ENCODE assay signal across 14 mouse cellular contexts in the genomic region with DNA sequence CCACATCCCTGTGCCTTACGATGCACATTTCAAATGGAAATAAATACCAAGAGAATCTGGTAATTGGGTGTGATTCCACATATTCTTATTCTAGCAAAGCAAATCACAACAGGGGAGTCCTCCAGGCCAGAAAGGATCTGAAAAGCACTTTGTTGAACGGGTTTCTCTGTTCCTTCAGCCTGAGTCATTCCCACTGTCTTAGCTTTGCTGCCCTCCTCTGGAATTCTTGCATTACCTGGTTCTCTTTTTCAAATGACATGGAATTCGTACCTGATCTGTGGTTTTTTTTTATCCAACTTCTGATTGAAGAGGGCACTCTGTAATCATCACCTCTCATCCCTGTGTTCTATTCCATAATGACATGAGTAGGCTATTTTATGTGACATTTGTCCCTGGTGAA.
DNase-seq lines count a peak whose midpoint lies in the region; ATAC-seq and TF ChIP-seq lines count a peak whose summit lies in the region.
"Had no signal": no experiment of that assay in that cellular context is flagged by ENCODE, and none has a peak within 500 bp of the region (broad histone marks: within the 10 kb centered on the region; RNA-seq: fewer than 3 reads in every experiment).

No protein-coding gene starts in this region.

- H3K9me3 ChIP-seq in kidney, postnatal 0 days (replicated peaks; ENCODE audit: low read length): no peaks in the 10 kb centered on the region
- H3K9me3 ChIP-seq: hindbrain, embryonic 13.5 days; midbrain, embryonic 10.5 days; neural tube, embryonic 13.5 days had no signal

- peak; percentile 36 to 40 for DNase-seq in cerebellum, postnatal 14 days
- no peak for DNase-seq in cerebellum, adult 11-12 months
- peak; percentile 60 for DNase-seq in kidney, postnatal 0 days (ENCODE audit: low spot score)
- DNase-seq in kidney, adult 2 months: no peak
- DNase-seq in lung, postnatal 10 days: peak; percentile 21
- no peak for DNase-seq in lung, adult 2 months
- no peak for DNase-seq in testis, postnatal 10 days (ENCODE audit: low spot score)
- DNase-seq: B cell, adult 2 months; heart, adult 11 months; kidney, postnatal 36 days had no signal

- no peak for TF ChIP-seq POLR2A in kidney, adult 2 months (IDR thresholded peaks at IDR 0.05; ENCODE audit: low read depth, low read length)
- no peak for TF ChIP-seq POLR2A in lung, adult 2 months (IDR thresholded peaks at IDR 0.05; ENCODE audit: borderline replicate concordance, extremely low read depth, low read depth, low read length)
- TF ChIP-seq POLR2A in cortical plate, adult 2 months (IDR thresholded peaks at IDR 0.05; ENCODE audit: extremely low read depth, insufficient read depth, low read length): no peak

- H3K4me3 ChIP-seq in kidney, postnatal 0 days (replicated peaks; ENCODE audit: low read depth, low read length): no peak overlapping the region
- H3K4me3 ChIP-seq in kidney, adult 2 months (ENCODE audit: insufficient read depth, low read depth, low read length): no peak overlapping the region
- no peak overlapping the region for H3K4me3 ChIP-seq in lung, adult 2 months (replicated peaks; ENCODE audit: extremely low read depth, low read depth, low read length)
- H3K4me3 ChIP-seq in cortical plate, adult 2 months (ENCODE audit: insufficient read depth, low read length): no peak overlapping the region
- H3K4me3 ChIP-seq: hindbrain, embryonic 13.5 days; midbrain, embryonic 10.5 days; neural tube, embryonic 13.5 days had no signal

- no peaks in the 10 kb centered on the region for H3K27me3 ChIP-seq in kidney, postnatal 0 days (ENCODE audit: insufficient read depth, low read length)
- no peaks in the 10 kb centered on the region for H3K27me3 ChIP-seq in kidney, adult 2 months (replicated peaks; ENCODE audit: control insufficient read depth, insufficient read depth, low read length)
- H3K27me3 ChIP-seq: hindbrain, embryonic 13.5 days; neural tube, embryonic 13.5 days had no signal

- no peaks in the 10 kb centered on the region for H3K4me1 ChIP-seq in kidney, postnatal 0 days (replicated peaks; ENCODE audit: insufficient read depth, low read length)
- no peaks in the 10 kb centered on the region for H3K4me1 ChIP-seq in kidney, adult 2 months (ENCODE audit: control insufficient read depth, insufficient read depth, low read length)
- no peaks in the 10 kb centered on the region for H3K4me1 ChIP-seq in lung, adult 2 months (ENCODE audit: control insufficient read depth, insufficient read depth, low read length)
- no peaks in the 10 kb centered on the region for H3K4me1 ChIP-seq in cortical plate, adult 2 months (ENCODE audit: control insufficient read depth, insufficient read depth, low read length)
- H3K4me1 ChIP-seq: hindbrain, embryonic 13.5 days; midbrain, embryonic 10.5 days; neural tube, embryonic 13.5 days had no signal

- H3K27ac ChIP-seq in kidney, postnatal 0 days: no peak overlapping the region
- H3K27ac ChIP-seq in kidney, adult 2 months (ENCODE audit: insufficient read depth, low read depth, low read length): no peak overlapping the region
- H3K27ac ChIP-seq in cortical plate, adult 2 months (ENCODE audit: insufficient read depth, low read length): no peak overlapping the region
- H3K27ac ChIP-seq: hindbrain, embryonic 13.5 days; midbrain, embryonic 10.5 days; neural tube, embryonic 13.5 days had no signal

- no peak for ATAC-seq in kidney, postnatal 0 days (replicated peaks; ENCODE audit: low FRiP score, low read depth)

- TF ChIP-seq CTCF in kidney, postnatal 0 days (IDR thresholded peaks at IDR 0.05; ENCODE audit: low read depth): peak; percentile 72
- no peak for TF ChIP-seq CTCF in kidney, adult 2 months (conservative IDR thresholded peaks at IDR 0.05; ENCODE audit: insufficient read depth, insufficient read length, low read depth, low read length)
- TF ChIP-seq CTCF in lung, adult 2 months (IDR thresholded peaks at IDR 0.05; ENCODE audit: insufficient read depth, low read length): no peak
- peak; percentile 49; the same call in 1 of the 2 replicates for TF ChIP-seq CTCF in cortical plate, adult 2 months (IDR thresholded peaks at IDR 0.05; ENCODE audit: extremely low read depth, insufficient read depth, low read length)

- H3K4me2 ChIP-seq in kidney, postnatal 0 days (ENCODE audit: low read length): no peak overlapping the region
- H3K4me2 ChIP-seq: hindbrain, embryonic 13.5 days; neural tube, embryonic 13.5 days had no signal

- no peak overlapping the region for H3K9ac ChIP-seq in kidney, postnatal 0 days (ENCODE audit: low read depth, low read length)
- H3K9ac ChIP-seq: hindbrain, embryonic 13.5 days; neural tube, embryonic 13.5 days had no signal

- 44% methylated on average over 3 of the region's 3 CpGs for WGBS in kidney, postnatal 0 days
- WGBS in kidney, adult 2 months: 43% methylated on average over 3 of the region's 3 CpGs
- WGBS in lung, adult 2 months: 41% methylated on average over 3 of the region's 3 CpGs

- H3K36me3 ChIP-seq in kidney, postnatal 0 days (ENCODE audit: insufficient read depth, low read length): no peaks in the 10 kb centered on the region
- no peaks in the 10 kb centered on the region for H3K36me3 ChIP-seq in kidney, adult 2 months (ENCODE audit: control insufficient read depth, insufficient read depth, low read length)
- H3K36me3 ChIP-seq: hindbrain, embryonic 13.5 days; midbrain, embryonic 10.5 days; neural tube, embryonic 13.5 days had no signal

Comparison
In these comparisons a context has a peak if more than half of its experiments do, and no peak if none do; other contexts are left out.
1. DNase-seq: peak in cerebellum, postnatal 14 days (2 of 2), kidney, postnatal 0 days (single experiment) and lung, postnatal 10 days (single experiment); none in cerebellum, adult 11-12 months (single experiment), kidney, adult 2 months (single experiment), lung, adult 2 months (single experiment) and testis, postnatal 10 days (single experiment).
2. CTCF ChIP-seq: peak in kidney, postnatal 0 days (single experiment) and cortical plate, adult 2 months (single experiment); none in kidney, adult 2 months (single experiment) and lung, adult 2 months (single experiment).